ENCODE assay signal across 12 mouse cellular contexts in the genomic region with DNA sequence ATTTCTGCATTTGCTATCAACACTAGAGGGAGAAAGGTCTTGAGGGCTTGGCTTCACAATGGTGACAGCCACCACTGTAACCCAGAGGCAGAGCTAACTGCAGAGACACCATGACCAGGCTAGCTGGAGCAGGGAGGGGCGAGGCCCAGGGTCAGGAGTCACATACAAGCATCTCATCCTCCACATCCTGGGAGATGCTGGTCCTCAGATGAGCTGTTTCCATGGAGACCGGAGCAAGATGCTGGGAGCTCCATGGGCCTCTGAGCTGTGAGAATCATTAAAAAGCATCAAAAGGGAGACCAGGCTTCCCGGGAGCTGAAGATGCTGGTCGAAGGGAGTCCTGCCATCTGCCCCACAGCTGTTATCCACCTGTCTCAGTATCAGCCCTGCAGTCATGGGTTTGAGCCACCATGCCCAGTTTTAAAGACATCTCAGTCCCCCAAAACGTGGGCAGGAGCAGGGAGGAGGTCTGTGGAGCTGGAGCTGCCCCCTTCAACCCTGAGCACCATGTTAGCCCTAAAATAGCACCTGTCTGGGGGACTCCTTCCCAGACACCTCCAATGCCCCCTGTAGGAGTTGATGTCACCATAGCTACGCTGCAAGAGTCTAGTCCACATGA. TPM values are rescaled to one million over a fixed set of nuclear protein-coding genes. Genes with fewer than 3 reads are reported as not detected.
A peak's percentile ranks its signal among the peaks of the same experiment; 100 is the strongest.
DNase-seq lines count a peak whose midpoint lies in the region; ATAC-seq lines count a peak whose summit lies in the region.
"Had no signal": no experiment of that assay in that cellular context is flagged by ENCODE, and none has a peak within 500 bp of the region (broad histone marks: within the 10 kb centered on the region; RNA-seq: fewer than 3 reads in every experiment).

No protein-coding gene starts in this region.

- H3K4me2 ChIP-seq in midbrain, embryonic 12.5 days (replicated peaks) = peak overlapping the region; percentile 1; the same call in 1 of the 2 replicates
- no peak overlapping the region for H3K4me2 ChIP-seq in kidney, embryonic 16.5 days (replicated peaks; ENCODE audit: low read depth, low read length)
- H3K4me2 ChIP-seq: limb, embryonic 15.5 days; lung, embryonic 15.5 days had no signal

- no peaks in the 10 kb centered on the region for H3K9me3 ChIP-seq in midbrain, embryonic 12.5 days
- no peaks in the 10 kb centered on the region; the same call in 1 of the 2 replicates for H3K9me3 ChIP-seq in kidney, embryonic 16.5 days (ENCODE audit: low read length)
- H3K9me3 ChIP-seq: limb, embryonic 15.5 days; lung, embryonic 15.5 days had no signal

- peak overlapping the region; percentile 73 for H3K27ac ChIP-seq in midbrain, embryonic 12.5 days (replicated peaks)
- H3K27ac ChIP-seq in kidney, embryonic 16.5 days (ENCODE audit: low read length) = no peak overlapping the region
- H3K27ac ChIP-seq: limb, embryonic 15.5 days; lung, embryonic 15.5 days had no signal

- H3K4me1 ChIP-seq in midbrain, embryonic 12.5 days = peaks cover 39% of the 10 kb centered on the region
- peaks cover 5% of the 10 kb centered on the region; the same call in 1 of the 2 replicates for H3K4me1 ChIP-seq in kidney, embryonic 16.5 days (ENCODE audit: insufficient read depth, low read length)

- WGBS in midbrain, embryonic 12.5 days = 52% methylated on average over 6 of the region's 6 CpGs
- WGBS in kidney, embryonic 16.5 days = 61% methylated on average over 6 of the region's 6 CpGs

- peak; percentile 2; the same call in 1 of the 2 replicates for ATAC-seq in granulocyte monocyte progenitor cell, adult 5-6 weeks (replicated peaks; ENCODE audit: poor library complexity, severe bottlenecking)
- no peak; the same call in 1 of the 2 replicates for ATAC-seq in midbrain, embryonic 12.5 days (ENCODE audit: low FRiP score, low read depth)
- ATAC-seq in kidney, embryonic 16.5 days (ENCODE audit: low FRiP score, low TSS enrichment) = no peak

- H3K36me3 ChIP-seq in midbrain, embryonic 12.5 days = peaks cover 34% of the 10 kb centered on the region
- peaks cover 31% of the 10 kb centered on the region for H3K36me3 ChIP-seq in kidney, embryonic 16.5 days (ENCODE audit: insufficient read depth, low read length)

- H3K4me3 ChIP-seq in midbrain, embryonic 12.5 days = no peak overlapping the region
- no peak overlapping the region for H3K4me3 ChIP-seq in kidney, embryonic 16.5 days (ENCODE audit: low read length)
- H3K4me3 ChIP-seq: limb, embryonic 15.5 days; lung, embryonic 15.5 days had no signal

- 0 out of 2 replicates have a peak overlapping the region, but pooled peaks have one; percentile 4 for H3K9ac ChIP-seq in midbrain, embryonic 12.5 days (replicated peaks)
- H3K9ac ChIP-seq in kidney, embryonic 16.5 days (replicated peaks; ENCODE audit: low read length) = no peak overlapping the region
- H3K9ac ChIP-seq: limb, embryonic 15.5 days; lung, embryonic 15.5 days had no signal

- peaks cover 31% of the 10 kb centered on the region for H3K27me3 ChIP-seq in midbrain, embryonic 12.5 days
- H3K27me3 ChIP-seq in kidney, embryonic 16.5 days (ENCODE audit: insufficient read depth, low read length) = peaks cover 22% of the 10 kb centered on the region

- DNase-seq in thymus, postnatal 4 days = peak; percentile 17
- no peak for DNase-seq in thymus, postnatal 0 days (ENCODE audit: low spot score)
- DNase-seq in kidney, postnatal 25 days = no peak
- DNase-seq in gastrocnemius, postnatal 10 days = no peak
- DNase-seq: cerebellum, adult 9-11 months; heart, postnatal 4 days; kidney, adult 8-10 months had no signal

RNA-seq across cellular contexts. Expression of a gene that starts 2.0 kb away (rescaled TPM):
- polyA plus RNA-seq in thymus, postnatal 0 days (2015; fragmentation: Nextera tagmentation; extraction: Ambion mirVana) = 0.04 and 0.25 TPM in 2 replicates
- total RNA-seq in granulocyte monocyte progenitor cell, adult 5-6 weeks (2014; fragmentation: Nextera tagmentation) = not detected in 2 replicates
- not detected in 2 replicates for total RNA-seq in granulocyte monocyte progenitor cell, adult 5-6 weeks (2017)
- 37.1 and 44.4 TPM in 2 replicates for polyA plus RNA-seq in midbrain, embryonic 12.5 days (2016; fragmentation: Nextera tagmentation; extraction: Ambion mirVana)
- under 1 TPM; 0.38 to 0.99 TPM for total RNA-seq in gastrocnemius, postnatal 10 days (2021)
- polyA plus RNA-seq in kidney, embryonic 16.5 days (2015; fragmentation: Nextera tagmentation; extraction: Ambion mirVana) = 0.29 and 0.67 TPM in 2 replicates

RNA-seq across cellular contexts. Expression of a gene that starts 11.6 kb away (rescaled TPM):
- 39.4 and 45.5 TPM in 2 replicates for polyA plus RNA-seq in thymus, postnatal 0 days (2015; fragmentation: Nextera tagmentation; extraction: Ambion mirVana)
- total RNA-seq in granulocyte monocyte progenitor cell, adult 5-6 weeks (2014; fragmentation: Nextera tagmentation) = 124 and 140 TPM in 2 replicates
- total RNA-seq in granulocyte monocyte progenitor cell, adult 5-6 weeks (2017) = 83.1 and 128 TPM in 2 replicates
- polyA plus RNA-seq in midbrain, embryonic 12.5 days (2016; fragmentation: Nextera tagmentation; extraction: Ambion mirVana) = 66.9 and 68.3 TPM in 2 replicates
- 10 to 100 TPM; 45.9 to 48.2 TPM for total RNA-seq in gastrocnemius, postnatal 10 days (2021)
- polyA plus RNA-seq in kidney, embryonic 16.5 days (2015; fragmentation: Nextera tagmentation; extraction: Ambion mirVana) = 107 and 112 TPM in 2 replicates

RNA-seq across cellular contexts. Expression of a gene that starts 15.4 kb away (rescaled TPM):
- polyA plus RNA-seq in thymus, postnatal 0 days (2015; fragmentation: Nextera tagmentation; extraction: Ambion mirVana) = 22.2 and 25.6 TPM in 2 replicates
- total RNA-seq in granulocyte monocyte progenitor cell, adult 5-6 weeks (2014; fragmentation: Nextera tagmentation) = 7.8 and 10.5 TPM in 2 replicates
- total RNA-seq in granulocyte monocyte progenitor cell, adult 5-6 weeks (2017) = 7.0 and 9.2 TPM in 2 replicates
- polyA plus RNA-seq in midbrain, embryonic 12.5 days (2016; fragmentation: Nextera tagmentation; extraction: Ambion mirVana) = 0.41 and 0.77 TPM in 2 replicates
- under 1 TPM; 0.56 to 0.61 TPM for total RNA-seq in gastrocnemius, postnatal 10 days (2021)
- 1.5 and 1.7 TPM in 2 replicates for polyA plus RNA-seq in kidney, embryonic 16.5 days (2015; fragmentation: Nextera tagmentation; extraction: Ambion mirVana)

RNA-seq across cellular contexts. Expression of a gene that starts 29.1 kb away (rescaled TPM):
- polyA plus RNA-seq in thymus, postnatal 0 days (2015; fragmentation: Nextera tagmentation; extraction: Ambion mirVana) = 21.5 and 21.9 TPM in 2 replicates
- 39.6 and 41.7 TPM in 2 replicates for total RNA-seq in granulocyte monocyte progenitor cell, adult 5-6 weeks (2014; fragmentation: Nextera tagmentation)
- 5.3 and 10.5 TPM in 2 replicates for total RNA-seq in granulocyte monocyte progenitor cell, adult 5-6 weeks (2017)
- polyA plus RNA-seq in midbrain, embryonic 12.5 days (2016; fragmentation: Nextera tagmentation; extraction: Ambion mirVana) = 14.7 and 19.7 TPM in 2 replicates
- total RNA-seq in gastrocnemius, postnatal 10 days (2021) = 100 to 1,000 TPM; 329 to 332 TPM
- polyA plus RNA-seq in kidney, embryonic 16.5 days (2015; fragmentation: Nextera tagmentation; extraction: Ambion mirVana) = 87.8 and 92.0 TPM in 2 replicates

RNA-seq across cellular contexts. Expression of a gene that starts 39.5 kb away (rescaled TPM):
- polyA plus RNA-seq in thymus, postnatal 0 days (2015; fragmentation: Nextera tagmentation; extraction: Ambion mirVana) = 3.5 TPM in 2 replicates
- 30.0 and 31.7 TPM in 2 replicates for total RNA-seq in granulocyte monocyte progenitor cell, adult 5-6 weeks (2014; fragmentation: Nextera tagmentation)
- 23.8 and 34.6 TPM in 2 replicates for total RNA-seq in granulocyte monocyte progenitor cell, adult 5-6 weeks (2017)
- polyA plus RNA-seq in midbrain, embryonic 12.5 days (2016; fragmentation: Nextera tagmentation; extraction: Ambion mirVana) = 0.58 and 1.0 TPM in 2 replicates
- total RNA-seq in gastrocnemius, postnatal 10 days (2021) = under 1 TPM; 0.47 to 0.77 TPM
- 0.70 and 0.98 TPM in 2 replicates for polyA plus RNA-seq in kidney, embryonic 16.5 days (2015; fragmentation: Nextera tagmentation; extraction: Ambion mirVana)

Comparison
In these comparisons a context has a peak if more than half of its experiments do, and no peak if none do; other contexts are left out.
1. RNA of a gene that starts 2.0 kb away (polyA plus RNA-seq): 37.1 to 44.4 TPM in midbrain, embryonic 12.5 days; 0.29 to 0.67 TPM in kidney, embryonic 16.5 days and 0.04 to 0.25 TPM in thymus, postnatal 0 days; every median in the first group is over 10 times any median in the second.